Mouse (Mus musculus): ENCODE data around the gene Trnau1ap. TPM values are rescaled to one million over a fixed set of nuclear protein-coding genes. Genes with fewer than 3 reads are reported as not detected.
A peak's percentile ranks its signal among the peaks of the same experiment; 100 is the strongest.
"Not testable (repeated sequence)": the region's sequence is repeated elsewhere in the genome, so short reads cannot be mapped to it uniquely, and the experiment has no call there.

The Trnau1ap gene
- total RNA-seq, 2 experiments from 2014 or later, result 25.7 to 29.2 TPM

DNA sequence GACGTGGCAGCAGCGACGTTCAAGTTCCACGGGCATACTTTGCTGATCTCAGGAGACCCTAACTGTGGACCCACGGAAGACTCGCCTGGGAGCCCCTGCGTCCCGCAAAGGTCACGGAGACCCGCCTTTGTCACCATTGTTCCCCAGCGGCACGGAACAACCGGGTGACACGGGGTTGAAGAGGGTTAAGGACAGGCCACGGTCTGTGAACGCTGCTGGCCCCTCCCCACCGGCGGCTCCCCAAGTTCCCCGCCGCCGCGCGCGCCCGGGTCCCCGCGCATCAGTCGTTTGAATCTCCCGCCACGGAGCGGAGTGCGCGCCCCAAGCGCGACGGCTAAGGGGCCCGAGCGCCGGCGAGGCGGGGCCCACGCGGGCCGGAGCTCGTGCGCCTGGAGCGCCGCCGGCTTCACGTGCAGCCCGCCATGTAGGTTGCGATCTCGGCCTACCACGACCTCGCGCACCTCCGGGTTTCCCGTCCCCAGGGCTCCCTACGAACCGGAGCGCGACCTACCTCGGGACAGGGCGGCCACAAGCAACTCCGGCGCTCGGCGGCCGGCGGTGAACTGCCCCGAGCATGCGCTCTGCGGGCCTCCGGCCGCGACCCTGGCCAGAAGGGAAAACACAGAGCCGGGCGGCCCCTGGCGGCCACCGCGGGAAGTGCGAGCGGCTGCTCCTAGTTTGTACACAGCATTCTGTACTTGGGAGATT is 16.0 kb upstream of the Trnau1ap start:
- DNase-seq (ENCODE audit: low spot score in 2 of 2), result peak; percentile 97 to 98

DNA sequence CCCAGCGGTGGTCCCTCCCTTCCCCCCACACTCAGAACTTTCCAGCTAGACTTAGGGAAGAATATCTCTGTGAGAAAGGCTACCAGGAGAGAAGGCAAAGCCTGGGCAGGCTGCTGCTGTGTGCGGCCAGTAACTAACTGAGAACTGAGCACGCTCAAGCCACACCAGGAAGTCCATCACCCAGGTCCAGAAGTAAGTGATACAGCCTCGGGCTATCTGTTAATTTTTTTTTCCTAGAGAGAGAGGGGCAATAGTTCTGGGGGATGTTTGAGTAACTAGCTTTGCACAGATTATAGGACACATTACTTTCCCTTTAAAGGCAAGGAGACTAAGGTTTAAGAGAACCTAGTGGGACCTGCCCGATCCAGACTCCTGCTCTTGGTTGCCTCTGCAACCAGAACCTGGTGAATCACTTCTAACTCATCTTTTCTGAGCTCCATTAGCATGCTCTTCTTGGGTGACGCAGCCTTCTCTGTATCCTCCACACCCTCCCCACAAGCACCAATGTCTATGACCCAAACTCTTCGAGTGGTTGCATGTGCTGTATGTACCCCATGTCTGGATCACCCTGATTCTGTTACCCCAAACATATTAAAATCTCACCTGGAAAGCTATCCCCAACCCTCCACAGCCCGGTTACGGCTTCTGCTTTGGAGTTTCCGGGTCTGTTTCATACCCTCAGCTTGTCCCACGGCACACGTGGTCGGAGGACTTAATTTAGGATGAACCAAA is 15.2 kb upstream of the Trnau1ap start:
- no peak for DNase-seq (ENCODE audit: low spot score in 2 of 2)

DNA sequence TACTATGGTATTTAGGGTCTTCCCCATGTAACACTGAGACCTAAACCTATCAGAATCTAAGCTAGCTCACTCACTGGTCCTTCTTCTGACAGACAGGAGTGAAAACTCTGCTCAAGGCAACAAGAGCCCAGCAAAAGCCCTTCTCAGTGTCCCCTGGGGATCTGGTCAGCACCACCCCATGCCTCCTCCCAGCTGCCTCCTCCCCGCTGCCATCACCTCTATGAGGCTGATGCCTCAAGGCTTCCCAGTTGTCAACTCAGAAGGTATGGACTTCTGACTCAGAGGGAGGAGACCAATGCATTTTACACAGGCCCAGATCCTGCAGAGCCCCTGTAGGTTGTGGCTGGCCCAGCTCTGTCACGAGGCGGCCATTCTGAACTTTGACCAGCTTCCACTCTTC is 12.1 kb upstream of the Trnau1ap start:
- DNase-seq (ENCODE audit: low spot score in 2 of 2), result no peak

DNA sequence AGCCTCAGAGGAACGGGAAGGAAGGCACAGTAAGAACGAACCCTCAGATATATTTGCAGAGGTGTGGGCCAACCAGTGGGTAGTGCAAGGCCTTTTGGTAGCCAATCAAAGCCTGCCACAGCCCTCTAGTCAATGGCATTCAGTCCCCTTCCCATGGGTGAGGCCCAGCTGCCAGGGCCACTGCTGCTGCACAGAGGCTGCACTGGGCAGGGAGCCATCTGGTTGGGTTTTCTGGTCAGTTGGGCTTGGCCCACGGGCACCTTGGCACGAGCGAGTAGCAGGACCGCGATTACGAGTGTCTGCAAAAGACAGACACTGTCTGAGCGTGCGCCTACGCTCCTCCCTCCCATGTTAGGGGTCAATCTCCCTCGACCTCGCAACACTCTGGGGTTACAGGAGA is 9.6 kb upstream of the Trnau1ap start:
- peak; percentile 42 to 63 for DNase-seq (ENCODE audit: low spot score in 2 of 2)

DNA sequence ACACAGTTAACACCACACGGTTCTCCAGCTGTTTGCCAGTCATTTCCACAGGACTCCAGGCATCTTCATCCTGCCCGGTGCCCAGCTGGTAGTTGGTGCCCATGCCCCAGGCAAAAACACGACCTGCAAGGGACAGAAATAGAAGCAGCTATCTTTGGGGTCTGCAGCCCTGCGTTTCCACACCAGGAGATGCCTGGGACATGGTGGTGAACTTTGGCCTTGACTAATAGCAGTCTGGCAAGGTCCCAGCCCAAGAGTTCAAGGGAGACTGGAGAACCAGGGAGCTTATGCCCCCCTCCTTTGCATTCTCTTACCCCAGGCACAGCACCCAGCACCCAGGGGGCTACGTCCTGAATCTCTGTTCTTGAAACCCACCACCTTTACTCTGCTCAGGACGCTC is 3.5 kb upstream of the Trnau1ap start:
- no peak for DNase-seq (ENCODE audit: low spot score in 2 of 2)

DNA sequence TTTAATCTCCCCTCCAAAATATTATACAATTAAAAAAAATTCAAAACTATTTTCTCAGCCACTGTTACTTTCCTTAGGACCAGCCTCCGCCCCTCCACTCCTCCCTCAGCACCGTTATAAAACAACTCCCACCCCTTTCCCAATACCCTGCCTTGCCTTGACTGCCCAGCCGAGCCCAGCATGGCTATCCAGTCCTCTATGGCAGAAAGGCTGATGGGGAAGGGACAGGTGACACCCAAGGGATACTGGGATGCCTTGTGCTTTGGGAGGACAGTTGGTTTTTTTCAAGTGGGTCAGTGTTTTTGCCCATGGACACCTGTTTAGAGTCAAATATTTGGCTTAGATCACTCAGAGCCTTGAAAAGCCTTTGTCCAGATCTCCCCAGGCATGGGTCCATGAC is 2.6 kb upstream of the Trnau1ap start:
- DNase-seq (ENCODE audit: low spot score in 2 of 2), result no peak

DNA sequence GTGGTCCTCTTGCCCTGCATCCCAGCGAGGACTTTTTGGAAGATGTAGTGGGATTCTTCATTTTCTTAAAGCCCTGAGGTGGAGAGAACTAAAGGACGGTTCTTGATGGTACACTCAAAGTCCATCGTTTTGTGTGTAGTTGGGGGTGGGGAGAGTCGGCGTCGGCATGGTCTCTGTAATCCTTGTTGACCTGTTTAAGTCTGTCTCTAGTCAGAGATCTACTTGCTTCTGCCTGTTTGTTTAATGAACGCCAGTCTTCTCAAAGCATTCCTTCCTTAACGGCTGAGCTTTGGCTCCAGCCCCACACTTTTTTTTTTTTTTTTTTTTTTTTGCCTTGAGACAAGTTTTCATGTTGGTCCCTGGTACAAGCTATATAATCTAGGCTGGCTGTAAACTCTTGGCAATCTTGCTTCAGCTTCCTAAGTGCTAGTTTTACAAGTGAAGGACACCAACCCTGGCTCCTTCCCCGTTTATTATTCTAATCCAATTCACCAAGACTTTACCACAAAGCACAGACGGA is 557 bp upstream of the Trnau1ap start:
- no peak for DNase-seq (ENCODE audit: low spot score in 2 of 2)

DNA sequence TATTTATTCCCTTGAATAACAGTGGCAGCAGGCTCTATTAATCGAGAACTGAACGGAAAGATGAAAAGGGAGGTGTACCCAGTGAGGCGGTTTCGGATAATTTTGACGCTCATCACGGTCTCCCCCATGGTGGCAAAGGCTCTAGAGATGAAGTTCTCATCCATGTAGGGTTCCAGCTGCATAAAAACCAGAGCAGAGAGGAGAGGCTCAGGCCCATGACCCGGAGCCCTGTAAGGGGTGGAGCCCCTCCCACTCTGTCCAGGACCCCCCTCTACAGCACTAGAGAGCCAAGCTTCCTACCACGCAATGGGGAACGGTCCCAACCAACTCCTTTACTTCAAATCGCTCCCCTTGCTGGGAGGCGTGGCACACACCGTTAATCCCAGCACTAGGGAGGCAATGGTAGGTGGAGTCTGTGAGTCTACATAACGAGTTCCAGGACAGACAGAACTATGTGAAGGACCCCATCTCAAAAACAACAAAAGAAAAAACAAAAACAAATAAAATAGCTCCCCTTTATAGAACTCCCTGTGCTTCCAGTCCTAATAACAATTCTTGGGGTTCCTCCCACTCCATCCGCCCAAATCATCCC is 851 bp downstream of the Trnau1ap start:
- DNase-seq (ENCODE audit: low spot score in 2 of 2), result no peak

DNA sequence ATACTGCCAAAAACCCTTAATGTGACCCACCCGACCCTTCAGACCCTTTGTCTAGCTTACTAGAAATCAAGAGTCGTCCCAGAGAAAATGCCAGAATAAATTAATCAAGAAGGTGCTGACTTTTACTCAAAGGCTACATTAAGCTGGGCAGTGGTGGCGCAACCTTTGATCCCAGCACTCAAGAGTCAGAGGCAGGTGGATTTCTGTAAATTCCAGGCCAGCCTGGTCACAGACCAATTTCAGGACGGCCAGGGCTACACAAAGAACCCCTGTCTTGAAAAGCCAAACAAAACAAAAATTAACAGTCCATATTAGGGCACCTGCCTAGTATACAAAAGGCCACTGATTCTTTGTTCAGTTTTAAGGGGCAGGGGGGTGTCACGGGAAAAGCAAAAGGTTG is 2.9 kb downstream of the Trnau1ap start:
- DNase-seq (ENCODE audit: low spot score in 2 of 2), result no peak

DNA sequence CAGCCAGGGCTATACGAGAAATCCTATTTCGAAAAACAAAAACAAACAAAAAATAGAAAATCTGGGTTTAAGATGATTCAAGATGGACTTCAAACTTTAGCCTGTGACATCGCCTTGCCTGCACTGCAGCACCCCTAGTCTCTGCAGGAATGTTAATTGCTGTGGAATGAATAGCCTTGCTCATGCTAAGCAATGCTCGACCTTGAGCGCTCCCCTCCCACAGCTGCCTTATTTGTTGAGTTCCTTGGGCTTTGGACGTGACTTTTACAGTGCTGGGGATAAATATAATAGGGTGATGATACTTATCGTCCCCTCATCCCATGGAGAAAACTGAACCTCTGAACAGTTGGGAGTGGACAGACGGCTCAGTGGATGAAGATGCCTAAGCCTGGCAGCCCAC is 13.6 kb downstream of the Trnau1ap start:
- DNase-seq (ENCODE audit: low spot score in 2 of 2), result no peak

DNA sequence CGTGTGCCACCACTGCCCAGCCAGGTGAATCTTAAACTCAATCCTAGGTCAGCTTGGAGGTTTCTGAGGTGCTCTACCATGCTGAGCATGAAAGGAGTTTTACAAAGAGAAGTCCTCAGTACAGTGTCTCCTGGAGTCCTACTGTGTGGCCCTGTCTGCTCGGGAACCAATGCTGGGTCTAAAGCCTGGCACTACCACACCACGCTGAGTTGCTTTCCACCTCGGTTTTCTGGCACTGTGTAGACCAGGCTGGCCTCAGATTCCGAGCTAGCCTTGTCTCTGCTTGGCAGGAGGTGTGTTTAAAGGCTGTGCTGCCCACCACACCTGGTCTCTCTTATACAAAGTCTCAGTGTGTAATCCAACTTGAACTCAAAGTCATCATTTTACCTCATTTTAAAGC is 16.7 kb downstream of the Trnau1ap start:
- DNase-seq (ENCODE audit: low spot score in 2 of 2), result no peak

DNA sequence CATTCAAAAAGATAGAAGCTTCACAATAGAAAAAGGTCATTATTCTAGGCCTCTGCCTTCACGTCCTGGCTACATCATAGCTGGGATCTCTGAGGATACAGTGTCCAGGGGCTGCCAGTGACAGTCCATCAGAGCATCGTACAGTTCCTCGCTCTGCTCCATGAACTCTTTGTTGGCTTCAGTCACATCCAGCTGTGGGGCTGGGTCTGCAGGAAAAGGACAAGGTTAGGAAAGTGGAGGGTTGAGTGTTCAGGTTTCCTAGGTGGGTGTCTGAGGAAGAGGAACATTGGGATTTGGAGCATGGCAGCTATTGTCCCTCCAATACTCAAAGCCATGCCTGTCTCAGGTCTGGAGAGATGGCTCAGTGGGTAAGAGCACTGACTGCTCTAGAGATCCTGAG is 17.5 kb downstream of the Trnau1ap start:
- DNase-seq (ENCODE audit: low spot score in 2 of 2), result no peak

DNA sequence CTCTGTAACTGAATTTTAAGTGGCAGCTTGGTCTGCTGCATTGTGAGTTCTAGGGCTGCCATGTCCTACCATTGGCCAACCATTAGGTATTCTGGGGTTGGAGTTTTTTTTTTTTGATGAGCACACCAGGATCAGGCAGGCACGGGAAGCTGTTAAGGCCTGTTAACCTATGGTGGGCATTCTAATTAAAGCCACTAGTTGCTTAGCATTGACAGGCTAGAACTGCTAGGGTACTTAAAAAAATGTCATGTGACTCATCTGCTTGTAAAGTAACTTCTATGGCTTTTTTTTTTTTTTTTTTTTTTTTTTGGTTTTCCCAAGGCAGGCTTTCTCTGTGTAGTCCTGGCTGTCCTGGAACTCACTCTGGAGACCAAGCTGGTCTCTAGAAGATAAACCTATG is 18.1 kb downstream of the Trnau1ap start:
- DNase-seq (ENCODE audit: low spot score in 2 of 2), result no peak

DNA sequence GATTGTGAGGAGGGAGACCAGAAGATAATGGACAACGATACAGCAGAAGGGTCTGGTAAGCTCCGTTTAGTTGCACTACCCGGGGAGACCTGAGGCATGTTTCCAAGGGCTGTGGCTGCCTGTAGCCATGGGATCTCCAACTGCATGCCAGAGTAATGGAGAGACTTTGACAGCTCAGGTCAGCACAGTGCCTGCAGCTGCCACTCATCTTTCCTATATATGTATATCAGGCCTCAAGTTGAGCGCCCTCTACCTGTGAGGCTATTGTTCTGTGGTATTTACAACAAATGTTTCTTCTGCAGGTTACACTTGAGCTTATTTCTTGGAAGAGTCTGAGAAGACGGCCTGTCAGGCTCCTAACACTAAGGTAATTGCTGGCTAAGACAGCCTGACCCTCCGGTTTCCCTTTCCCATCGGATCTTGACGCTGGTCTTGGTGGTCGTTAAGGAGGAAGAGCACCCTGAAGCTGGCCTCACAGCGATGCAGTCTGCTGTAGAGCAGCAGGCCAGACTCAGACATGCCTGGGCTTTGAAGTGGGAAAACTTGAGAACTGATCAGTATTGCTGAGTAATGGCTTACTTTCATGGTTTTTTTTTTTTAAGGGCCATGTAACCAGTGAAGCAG is 19.4 kb downstream of the Trnau1ap start:
- peak; percentile 30 to 37 for DNase-seq (ENCODE audit: low spot score in 2 of 2)

DNA sequence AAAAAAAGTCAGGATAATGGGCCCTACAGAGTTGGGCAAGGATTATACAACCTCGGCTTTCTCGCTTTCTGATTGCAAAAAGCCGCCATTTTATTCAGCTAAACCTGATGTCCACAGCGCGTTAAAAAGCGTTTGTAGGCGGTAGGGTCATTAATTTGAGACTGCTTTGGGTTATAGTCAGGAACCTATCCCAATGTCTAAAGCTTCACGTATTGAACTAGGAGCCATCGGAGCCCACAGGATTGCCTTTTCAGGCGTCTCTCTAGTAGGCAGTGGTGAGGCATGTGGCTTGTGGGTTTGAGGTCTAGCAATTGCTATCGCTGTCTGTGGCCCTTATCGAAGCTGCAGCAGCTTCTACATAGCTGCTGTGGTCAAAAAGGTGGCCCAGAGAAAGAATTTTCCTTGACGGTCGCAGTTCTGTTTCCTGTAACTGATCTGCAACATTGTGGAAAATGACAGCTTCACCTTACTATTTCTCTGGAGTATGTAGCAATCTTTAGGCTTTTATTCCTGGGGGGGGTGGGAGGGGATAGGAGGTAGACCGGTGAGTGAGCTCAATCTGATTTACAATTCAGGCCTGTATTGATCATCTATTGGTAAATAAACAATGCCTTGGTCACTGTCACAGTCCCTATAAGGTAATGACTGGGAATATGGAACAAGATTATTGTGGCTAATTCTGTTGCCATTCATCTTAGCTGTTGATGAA is 20.0 kb downstream of the Trnau1ap start:
- DNase-seq (ENCODE audit: low spot score in 2 of 2), result peak; percentile 30 to 40

DNA sequence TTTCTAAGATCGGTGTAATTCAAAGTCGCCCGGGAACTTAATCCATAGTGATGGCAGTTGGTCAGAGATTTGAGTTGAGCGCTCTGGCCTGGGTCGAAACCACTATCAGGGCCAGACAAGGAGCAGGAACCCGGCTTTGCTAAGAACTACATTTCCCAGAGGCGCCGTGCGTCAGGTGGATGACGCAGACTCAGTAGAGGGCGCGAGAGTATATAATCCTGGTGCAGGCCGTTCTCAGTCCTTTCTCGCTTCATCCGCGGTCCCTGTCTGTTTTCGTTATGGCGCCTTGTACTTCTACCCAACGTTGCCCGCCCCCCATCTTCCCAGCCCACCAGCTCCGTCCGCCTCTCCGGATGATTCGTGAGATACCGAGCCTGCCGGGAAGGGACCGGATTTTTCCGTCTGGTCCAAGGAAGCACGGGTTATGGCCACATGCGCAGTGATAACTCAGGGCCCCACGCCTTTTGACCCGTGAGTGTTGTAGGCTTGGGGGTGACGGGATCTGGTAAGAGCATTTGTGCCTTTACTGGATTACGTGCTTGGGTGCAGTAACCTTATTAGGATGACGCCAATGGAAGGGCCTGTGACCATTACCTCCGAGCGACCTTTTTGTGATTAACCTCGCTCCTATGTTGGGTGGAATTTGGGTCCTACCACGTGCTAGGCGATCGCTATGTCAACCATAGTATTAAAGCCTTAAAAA is 20.8 kb downstream of the Trnau1ap start:
- peak; percentile 86 to 91 for DNase-seq (ENCODE audit: low spot score in 2 of 2)

DNA sequence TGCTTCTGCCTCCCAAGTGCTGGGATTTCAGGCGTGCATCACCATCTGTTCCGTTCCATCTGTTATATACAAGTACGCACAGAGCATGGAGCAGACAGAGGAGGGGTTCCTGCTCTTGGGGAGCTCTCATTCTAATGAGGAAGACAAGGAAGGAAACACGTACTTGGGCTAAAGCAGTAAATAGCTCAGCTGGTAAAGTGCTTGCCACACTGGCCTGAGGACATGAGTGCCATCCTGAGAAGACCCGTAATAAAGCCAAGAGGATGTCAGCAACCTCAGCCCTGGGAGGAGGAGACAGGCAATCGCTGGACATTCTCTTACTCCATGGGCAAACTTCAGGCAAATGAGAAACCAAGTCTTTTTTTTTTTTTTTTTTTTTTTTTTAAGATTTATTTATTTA is 23.3 kb downstream of the Trnau1ap start:
- DNase-seq (ENCODE audit: low spot score in 2 of 2), result no peak

DNA sequence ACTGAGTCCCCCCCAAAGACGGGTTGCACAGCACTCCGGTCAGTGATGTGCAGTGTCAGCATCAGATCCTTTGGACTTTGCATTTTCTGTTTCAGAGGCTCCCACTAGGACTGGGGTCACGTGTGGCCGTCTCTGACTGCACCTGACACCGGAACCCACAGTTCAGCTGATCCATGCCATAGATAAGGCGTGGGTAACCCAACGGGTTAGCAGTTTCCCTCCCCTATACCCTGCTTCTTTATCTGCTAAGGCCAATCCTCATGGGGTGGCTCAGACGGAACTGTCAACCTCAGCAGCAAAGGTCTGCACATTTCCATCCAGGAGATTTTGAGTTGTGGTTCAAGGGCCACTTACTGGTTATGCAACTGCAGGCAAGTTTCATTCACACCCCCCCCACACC is 24.1 kb downstream of the Trnau1ap start:
- DNase-seq (ENCODE audit: low spot score in 2 of 2), result no peak

DNA sequence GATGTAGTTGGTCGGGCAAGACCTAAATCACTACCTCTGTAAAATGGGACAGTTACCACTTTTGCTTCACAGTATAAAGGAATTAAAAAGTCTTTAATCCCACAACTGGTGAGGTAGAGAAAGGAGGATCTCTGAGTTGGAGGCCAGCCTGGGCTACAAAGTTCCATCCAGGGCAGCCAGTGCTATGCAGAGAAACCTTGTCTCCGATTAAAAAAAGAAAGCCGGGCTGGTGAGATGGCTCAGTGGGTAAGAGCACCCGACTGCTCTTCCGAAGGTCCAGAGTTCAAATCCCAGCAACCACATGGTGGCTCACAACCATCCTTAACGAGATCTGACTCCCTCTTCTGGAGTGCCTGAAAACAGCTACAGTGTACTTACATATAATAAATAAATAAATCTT is 25.9 kb downstream of the Trnau1ap start:
- DNase-seq (ENCODE audit: low spot score in 2 of 2), result not testable (repeated sequence)

DNA sequence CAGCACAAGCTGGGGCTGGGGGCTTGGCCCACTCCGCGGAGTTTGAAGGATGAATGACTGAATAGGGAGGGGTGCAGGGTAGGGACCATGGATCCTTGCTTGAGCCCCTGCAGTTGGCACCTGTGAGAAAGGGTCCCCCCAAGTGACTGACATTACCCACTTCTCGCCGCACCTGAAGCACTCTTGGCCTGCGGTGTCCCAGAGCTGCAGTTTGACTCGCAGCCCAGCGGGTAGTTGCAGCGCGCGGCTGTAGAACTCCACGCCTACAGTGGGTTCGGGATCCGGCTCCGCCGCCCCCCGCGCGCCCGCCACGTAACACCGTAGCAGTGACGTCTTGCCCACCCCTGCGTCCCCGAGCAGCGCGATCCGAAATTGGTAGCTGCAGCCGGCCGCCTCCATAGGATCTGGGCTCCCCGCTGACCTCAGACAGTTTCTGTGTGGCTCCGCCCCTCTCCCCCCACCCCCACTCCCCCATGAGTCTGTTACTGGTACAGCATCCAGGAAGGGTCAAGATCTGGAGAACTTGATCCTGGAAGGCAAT is 26.3 kb downstream of the Trnau1ap start, which contains the start of gene Rab42:
Gene Rab42, minus strand, starts transcription at position 447 of the 541 bp plus-strand sequence.
- peak; percentile 47 to 57 for DNase-seq (ENCODE audit: low spot score in 2 of 2)

Data from layer of hippocampus, postnatal 10 days (tissue).